Mouse (Mus musculus): ENCODE results near the gene Adam12.

- no peak for TF ChIP-seq CTCF (IDR thresholded peaks at IDR 0.05; ENCODE audit: low read depth)
- no peak for TF ChIP-seq EP300 (optimal IDR thresholded peaks at IDR 0.05)
Observed at GRCm38 (mm10) chr7:133863151-133863550, 368.8 kb downstream of the Adam12 start.

Data from stomach, postnatal 0 days (tissue).